21 mouse cellular contexts compared by ENCODE assay signal in genomic region chr1:84848801-84849455, GRCm38 (mm10). TPM values are rescaled to one million over a fixed set of nuclear protein-coding genes. Genes with fewer than 3 reads are reported as not detected.
A peak's percentile ranks its signal among the peaks of the same experiment; 100 is the strongest.
DNase-seq lines count a peak whose midpoint lies in the region; ATAC-seq and TF ChIP-seq lines count a peak whose summit lies in the region.
"Had no signal": no experiment of that assay in that cellular context is flagged by ENCODE, and none has a peak within 500 bp of the region (broad histone marks: within the 10 kb centered on the region; RNA-seq: fewer than 3 reads in every experiment).

No protein-coding gene starts in this region.

- peak; percentile 43 for ATAC-seq in intestine, embryonic 15.5 days
- peak; percentile 43; the same call in 1 of the 2 replicates for ATAC-seq in stomach, embryonic 16.5 days (ENCODE audit: insufficient read depth, low FRiP score)
- ATAC-seq: forebrain, embryonic 16.5 days; Patski had no signal

- H3K4me2 ChIP-seq in intestine, embryonic 15.5 days (replicated peaks) = no peak overlapping the region
- no peak overlapping the region for H3K4me2 ChIP-seq in stomach, embryonic 16.5 days (ENCODE audit: low read depth, low read length)
- H3K4me2 ChIP-seq: embryonic facial prominence, embryonic 13.5 days; forebrain, embryonic 12.5 days; heart, embryonic 12.5 days; hindbrain, embryonic 15.5 days had no signal

- H3K27ac ChIP-seq in intestine, embryonic 15.5 days = no peak overlapping the region
- no peak overlapping the region for H3K27ac ChIP-seq in stomach, embryonic 16.5 days (ENCODE audit: low read length)
- no peak overlapping the region for H3K27ac ChIP-seq in kidney, adult 2 months (ENCODE audit: insufficient read depth, low read depth, low read length)
- H3K27ac ChIP-seq: embryonic facial prominence, embryonic 13.5 days; forebrain, embryonic 12.5 days; heart, adult 2 months; hindbrain, embryonic 15.5 days had no signal

- 93% methylated on average over 6 of the region's 6 CpGs for WGBS in intestine, embryonic 15.5 days
- WGBS in stomach, embryonic 16.5 days = 89% methylated on average over 6 of the region's 6 CpGs
- 98% methylated on average over 6 of the region's 6 CpGs for WGBS in kidney, adult 2 months

- H3K36me3 ChIP-seq in E14TG2a.4 (ENCODE audit: insufficient read depth, low read length) = peaks cover 39% of the 10 kb centered on the region
- H3K36me3 ChIP-seq in intestine, embryonic 15.5 days = no peaks in the 10 kb centered on the region
- H3K36me3 ChIP-seq in stomach, embryonic 16.5 days (ENCODE audit: control insufficient read depth, insufficient read depth, low read length) = no peaks in the 10 kb centered on the region
- no peaks in the 10 kb centered on the region for H3K36me3 ChIP-seq in kidney, adult 2 months (ENCODE audit: control insufficient read depth, insufficient read depth, low read length)
- H3K36me3 ChIP-seq: hindbrain, embryonic 15.5 days had no signal

- peak; percentile 90 for DNase-seq in ES-CJ7 (ENCODE audit: low read depth, low spot score)
- no peak for DNase-seq in layer of hippocampus, postnatal 10 days (ENCODE audit: low spot score in 2 of 2)
- no peak for DNase-seq in spleen, postnatal 14 days (ENCODE audit: low spot score in 2 of 2)
- no peak for DNase-seq in kidney, adult 2 months
- DNase-seq: adrenal gland, adult 8-10 months; adrenal gland, postnatal 36 days; cerebellum, adult 2 months; cerebellum, postnatal 10 days; gastrocnemius, postnatal 10 days; heart, adult 2 months; heart, postnatal 36 days had no signal

- peak overlapping the region; percentile 79 for H3K4me3 ChIP-seq in E14TG2a.4 (replicated peaks; ENCODE audit: low read length)
- H3K4me3 ChIP-seq in intestine, embryonic 15.5 days (replicated peaks) = no peak overlapping the region
- no peak overlapping the region for H3K4me3 ChIP-seq in stomach, embryonic 16.5 days (replicated peaks; ENCODE audit: low read length)
- H3K4me3 ChIP-seq in kidney, adult 2 months (ENCODE audit: insufficient read depth, low read depth, low read length) = no peak overlapping the region
- H3K4me3 ChIP-seq: embryonic facial prominence, embryonic 13.5 days; forebrain, embryonic 12.5 days; heart, adult 2 months; heart, embryonic 12.5 days; hindbrain, embryonic 15.5 days had no signal

- no peaks in the 10 kb centered on the region for H3K9me3 ChIP-seq in E14TG2a.4 (ENCODE audit: low read length)
- H3K9me3 ChIP-seq in intestine, embryonic 15.5 days = no peaks in the 10 kb centered on the region
- H3K9me3 ChIP-seq in stomach, embryonic 16.5 days (replicated peaks; ENCODE audit: control insufficient read depth, low read length) = no peaks in the 10 kb centered on the region
- H3K9me3 ChIP-seq: embryonic facial prominence, embryonic 13.5 days; forebrain, embryonic 12.5 days; heart, embryonic 12.5 days; hindbrain, embryonic 15.5 days had no signal

- H3K27me3 ChIP-seq in E14TG2a.4 (ENCODE audit: insufficient read depth, low read length) = no peaks in the 10 kb centered on the region
- H3K27me3 ChIP-seq in intestine, embryonic 15.5 days (replicated peaks) = no peaks in the 10 kb centered on the region
- H3K27me3 ChIP-seq in stomach, embryonic 16.5 days (ENCODE audit: control insufficient read depth, insufficient read depth, low read length) = no peaks in the 10 kb centered on the region
- no peaks in the 10 kb centered on the region for H3K27me3 ChIP-seq in kidney, adult 2 months (replicated peaks; ENCODE audit: control insufficient read depth, insufficient read depth, low read length)
- H3K27me3 ChIP-seq: CH12.LX; embryonic facial prominence, embryonic 13.5 days; forebrain, embryonic 12.5 days; heart, embryonic 12.5 days; hindbrain, embryonic 15.5 days; Patski had no signal

- H3K4me1 ChIP-seq in E14TG2a.4 (replicated peaks; ENCODE audit: low read depth, low read length) = peaks cover 89% of the 10 kb centered on the region
- no peaks in the 10 kb centered on the region for H3K4me1 ChIP-seq in intestine, embryonic 15.5 days (replicated peaks)
- H3K4me1 ChIP-seq in stomach, embryonic 16.5 days (ENCODE audit: control insufficient read depth, insufficient read depth, low read length) = no peaks in the 10 kb centered on the region
- peaks cover 15% of the 10 kb centered on the region for H3K4me1 ChIP-seq in kidney, adult 2 months (ENCODE audit: control insufficient read depth, insufficient read depth, low read length)
- H3K4me1 ChIP-seq: embryonic facial prominence, embryonic 13.5 days; hindbrain, embryonic 15.5 days had no signal

- H3K9ac ChIP-seq in intestine, embryonic 15.5 days = no peak overlapping the region
- no peak overlapping the region for H3K9ac ChIP-seq in stomach, embryonic 16.5 days (ENCODE audit: low read length)
- H3K9ac ChIP-seq: embryonic facial prominence, embryonic 13.5 days; forebrain, embryonic 12.5 days; heart, embryonic 12.5 days; hindbrain, embryonic 15.5 days had no signal

- TF ChIP-seq POLR2A in kidney, adult 2 months (IDR thresholded peaks at IDR 0.05; ENCODE audit: low read depth, low read length) = no peak

- TF ChIP-seq CTCF in E14TG2a.4 (conservative IDR thresholded peaks at IDR 0.05; ENCODE audit: low read length) = no peak
- no peak for TF ChIP-seq CTCF in kidney, adult 2 months (conservative IDR thresholded peaks at IDR 0.05; ENCODE audit: insufficient read depth, insufficient read length, low read depth, low read length)

RNA-seq across cellular contexts. Expression of gene Trip12, which starts 8.6 kb away (rescaled TPM):
- 48.9 and 54.2 TPM in 2 replicates for polyA plus RNA-seq in intestine, embryonic 15.5 days (2015; fragmentation: Nextera tagmentation; extraction: Ambion mirVana)
- 58.1 and 61.1 TPM in 2 replicates for polyA plus RNA-seq in stomach, embryonic 16.5 days (2015; fragmentation: Nextera tagmentation; extraction: Ambion mirVana)
- total RNA-seq in layer of hippocampus, postnatal 10 days (2021) = 100 to 1,000 TPM; 191 to 197 TPM
- 26.6 and 35.7 TPM in 2 replicates for polyA plus RNA-seq in kidney, adult 2 months (2012; rRNA removed)

RNA-seq across cellular contexts. Expression of gene Fbxo36, which starts 9.3 kb away (rescaled TPM):
- 12.3 and 14.9 TPM in 2 replicates for polyA plus RNA-seq in intestine, embryonic 15.5 days (2015; fragmentation: Nextera tagmentation; extraction: Ambion mirVana)
- polyA plus RNA-seq in stomach, embryonic 16.5 days (2015; fragmentation: Nextera tagmentation; extraction: Ambion mirVana) = 9.1 and 9.8 TPM in 2 replicates
- total RNA-seq in layer of hippocampus, postnatal 10 days (2021) = 1 to 10 TPM; 1.8 to 2.2 TPM
- 28.7 and 32.3 TPM in 2 replicates for polyA plus RNA-seq in kidney, adult 2 months (2012; rRNA removed)
